Mouse (Mus musculus): ENCODE data around the gene Arap2.

The Arap2 gene

DNA sequence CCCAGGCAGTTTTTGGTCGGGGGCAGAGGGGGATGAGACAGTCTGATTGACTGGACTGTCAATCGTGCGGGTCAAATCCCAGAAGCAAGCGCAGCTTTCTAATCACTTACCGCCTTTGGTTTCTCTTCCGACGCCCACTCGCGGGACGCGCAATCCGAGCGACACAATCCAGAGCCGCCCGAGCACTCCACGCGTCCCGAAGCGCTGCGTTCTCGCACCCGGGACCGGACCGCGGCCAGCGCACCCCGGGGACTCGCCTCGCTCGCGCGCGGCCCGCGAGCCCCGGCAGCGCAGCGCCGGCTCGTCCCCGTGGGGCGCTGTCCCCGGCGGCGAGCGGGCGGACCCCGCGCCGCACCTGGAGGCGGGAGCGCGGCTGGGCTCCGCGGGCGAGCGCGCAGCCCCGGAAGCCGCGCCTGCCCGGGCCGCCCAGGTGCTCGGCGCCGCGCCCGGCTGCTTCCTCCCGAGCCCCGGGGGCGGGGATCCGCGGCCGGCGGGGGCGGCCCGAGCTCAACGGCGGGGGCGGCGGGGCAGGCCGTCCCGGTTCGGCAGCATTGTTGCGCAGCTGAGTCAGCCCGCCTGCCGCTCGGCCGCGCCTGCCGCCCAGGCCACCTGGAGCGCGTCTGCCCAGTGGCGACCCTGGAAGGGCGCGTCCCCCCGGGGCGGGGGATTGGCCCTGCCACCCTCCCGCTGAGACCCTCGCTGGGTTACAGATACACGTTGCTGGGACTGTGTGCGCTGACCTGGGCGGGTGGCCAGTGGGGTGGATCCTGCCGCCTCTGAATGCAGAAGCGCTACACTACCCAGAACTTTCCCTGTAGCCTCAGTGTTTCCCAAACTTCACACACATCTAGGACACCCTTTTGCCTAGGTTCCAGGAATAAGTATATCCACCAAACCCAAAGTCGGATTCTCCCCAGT, at the start of gene Arap2:
Gene Arap2, minus strand, starts transcription at position 376 of the 918 bp plus-strand sequence.
- DNase-seq (ENCODE audit: low read depth, low spot score), result no peak

- DNase-seq (ENCODE audit: low read depth, low spot score), result no peak
Observed at GRCm38 (mm10) chr5:62815741-62816140, 49.8 kb upstream of the Arap2 start.

DNA sequence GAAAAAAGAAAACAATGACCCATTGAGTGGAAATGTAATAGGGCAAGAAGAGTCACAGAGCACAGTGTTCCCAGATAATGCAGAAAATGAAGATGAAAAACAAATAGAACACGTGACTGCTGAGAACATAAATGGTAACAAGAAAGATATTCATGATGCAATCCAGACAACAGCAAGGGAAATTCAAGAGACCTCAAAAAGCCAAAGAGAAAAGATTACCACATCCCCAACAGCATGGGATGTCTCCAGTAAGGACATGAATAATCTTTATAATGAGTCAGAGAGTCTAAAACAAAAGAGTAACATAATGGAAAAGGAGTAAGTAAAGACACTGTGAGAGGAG, 48.1 kb upstream of the Arap2 start:
- DNase-seq (ENCODE audit: low read depth, low spot score), result no peak

DNA sequence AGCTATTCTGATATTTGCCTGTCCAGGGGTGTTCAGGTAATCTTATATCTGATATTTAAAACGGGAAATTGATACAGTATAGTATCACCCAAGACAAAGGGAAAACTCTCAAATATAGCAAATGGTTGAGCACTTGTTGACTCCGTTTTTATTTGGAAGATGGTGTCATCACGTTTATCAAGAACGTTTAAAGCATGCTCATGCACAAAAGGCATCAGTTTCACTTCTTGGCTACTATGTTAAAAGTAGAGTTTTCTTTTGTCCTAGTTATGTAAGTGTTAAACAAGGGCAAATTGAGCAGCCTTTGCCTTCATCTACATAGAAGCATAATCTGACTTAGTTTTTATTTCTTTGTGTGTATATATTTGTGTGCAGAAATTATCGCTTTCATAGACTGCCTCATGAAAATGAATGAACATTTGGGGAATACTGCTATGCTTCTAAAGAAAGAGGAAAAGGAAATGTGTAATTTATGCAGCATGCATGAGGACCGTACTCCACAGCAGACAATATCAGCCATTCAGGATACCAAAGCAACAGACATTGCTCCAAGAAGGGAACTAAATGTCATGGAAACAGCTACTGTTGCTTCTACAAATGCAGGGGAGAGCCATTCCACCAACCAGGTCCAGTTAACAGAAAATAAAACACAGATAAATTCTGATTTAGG, 47.6 kb upstream of the Arap2 start, which contains the start of gene Dthd1:
Gene Dthd1, plus strand, starts transcription at position 422 of the 670 bp plus-strand sequence.
- DNase-seq (ENCODE audit: low read depth, low spot score), result no peak

DNA sequence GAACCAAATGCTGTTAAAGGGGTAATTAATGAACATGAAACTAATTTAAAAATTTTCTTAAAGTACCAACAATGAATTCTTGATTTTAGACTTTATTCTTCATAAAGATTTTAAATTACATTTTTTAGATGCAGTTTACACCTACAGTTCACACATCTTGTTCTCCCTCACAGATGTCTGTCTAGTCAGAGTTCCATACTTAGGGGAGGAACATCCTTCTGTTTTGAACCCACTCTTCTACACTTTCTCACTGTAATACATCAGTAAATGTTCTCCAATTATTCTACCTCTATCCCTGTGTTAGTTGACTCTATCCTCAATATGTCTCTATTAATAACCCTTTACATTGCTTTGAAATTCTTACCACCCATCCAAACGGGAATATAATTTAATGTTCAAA, 26.8 kb upstream of the Arap2 start:
- DNase-seq (ENCODE audit: low read depth, low spot score), result no peak

DNA sequence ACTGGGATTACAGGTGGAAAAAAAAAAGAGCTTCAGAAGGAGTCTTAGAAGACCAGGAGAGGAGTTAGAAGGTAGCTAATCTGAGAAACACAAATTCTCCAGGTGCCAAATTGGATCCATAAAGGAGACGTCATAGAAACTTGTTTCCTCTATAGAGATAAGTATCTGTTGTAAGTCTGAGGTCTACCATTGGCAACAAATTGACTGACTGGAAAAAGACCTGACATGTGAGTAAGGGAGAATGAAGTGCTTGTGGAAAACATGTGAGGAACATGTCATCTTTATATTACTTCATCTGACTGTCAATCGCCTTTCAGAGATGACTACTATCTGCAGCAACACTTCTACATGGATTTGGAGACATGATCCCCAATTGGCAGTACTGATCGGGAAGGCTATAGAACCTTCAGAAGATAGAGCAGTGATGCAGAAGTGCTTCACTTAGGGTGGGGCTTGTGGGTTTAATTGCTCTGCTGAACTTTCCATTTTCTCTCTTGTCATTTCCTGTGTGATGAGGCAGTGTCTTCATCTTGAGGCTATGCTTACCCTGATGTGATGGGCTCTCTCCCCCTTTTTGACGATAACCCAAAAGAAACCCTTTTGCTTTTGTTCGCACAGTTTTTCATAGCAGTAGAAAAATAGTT, 25.1 kb upstream of the Arap2 start:
- DNase-seq (ENCODE audit: low read depth, low spot score), result no peak

DNA sequence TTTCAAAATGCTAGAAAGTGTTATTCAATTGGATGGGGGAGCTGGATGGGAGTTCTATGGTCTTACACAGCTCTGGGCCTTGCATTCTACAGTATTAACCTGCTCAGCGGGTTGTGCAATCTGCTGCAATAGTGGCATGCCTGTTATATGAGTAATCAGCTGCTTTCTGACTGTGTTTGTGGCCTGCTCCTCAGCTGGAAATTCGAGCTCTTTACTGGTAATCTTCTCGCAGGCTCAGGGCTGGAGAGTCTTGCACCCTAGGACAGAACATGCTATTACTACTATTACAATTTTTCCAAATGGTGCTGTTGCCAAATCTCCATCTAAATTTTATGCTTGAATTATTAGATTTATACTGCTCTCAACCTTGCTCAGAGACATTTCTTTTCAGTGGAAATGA, 20.9 kb upstream of the Arap2 start:
- DNase-seq (ENCODE audit: low read depth, low spot score), result no peak

GRCm38 (mm10) chr5:62778682-62779081, 12.7 kb upstream of the Arap2 start:
- no peak for DNase-seq (ENCODE audit: low read depth, low spot score)

DNA sequence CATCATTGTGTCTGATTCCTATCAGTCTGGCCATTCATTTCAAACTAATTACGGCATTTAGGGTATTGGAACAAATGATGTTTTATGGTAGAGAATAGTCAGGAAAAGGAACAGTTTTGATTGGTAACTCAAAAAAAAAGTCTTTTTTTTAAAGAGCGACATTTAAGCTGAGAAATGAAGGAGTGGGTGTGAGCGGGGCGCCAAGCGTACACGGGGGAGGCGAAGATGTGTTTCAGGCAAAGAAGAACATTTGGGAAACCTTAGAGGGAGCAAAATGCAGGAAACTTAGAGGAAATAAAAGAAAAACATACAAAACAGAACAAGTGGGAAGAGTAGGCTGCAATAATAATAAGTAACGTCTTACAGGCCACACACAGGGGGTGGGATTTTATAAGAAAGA, 11.8 kb upstream of the Arap2 start:
- no peak for DNase-seq (ENCODE audit: low read depth, low spot score)

GRCm38 (mm10) chr5:62771775-62772599, 6.0 kb upstream of the Arap2 start:
- no peak for DNase-seq (ENCODE audit: low read depth, low spot score)

DNA sequence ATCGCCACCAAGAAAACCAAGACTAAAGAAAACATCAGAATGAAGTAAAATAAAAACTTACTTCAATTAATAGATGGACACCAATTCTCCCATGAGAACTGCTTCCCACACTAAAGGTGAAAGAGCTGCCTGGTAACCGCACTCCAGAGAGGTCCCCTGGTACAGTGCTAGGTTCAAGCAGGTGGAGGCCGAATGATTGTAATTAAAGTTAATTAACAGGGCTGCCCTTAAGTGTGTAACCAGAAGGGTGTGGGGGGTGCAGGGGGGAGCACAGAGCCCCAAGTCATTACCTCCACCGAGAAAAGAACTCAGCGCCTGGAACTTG, 538 bp downstream of the Arap2 start:
- DNase-seq (ENCODE audit: low read depth, low spot score), result no peak

DNA sequence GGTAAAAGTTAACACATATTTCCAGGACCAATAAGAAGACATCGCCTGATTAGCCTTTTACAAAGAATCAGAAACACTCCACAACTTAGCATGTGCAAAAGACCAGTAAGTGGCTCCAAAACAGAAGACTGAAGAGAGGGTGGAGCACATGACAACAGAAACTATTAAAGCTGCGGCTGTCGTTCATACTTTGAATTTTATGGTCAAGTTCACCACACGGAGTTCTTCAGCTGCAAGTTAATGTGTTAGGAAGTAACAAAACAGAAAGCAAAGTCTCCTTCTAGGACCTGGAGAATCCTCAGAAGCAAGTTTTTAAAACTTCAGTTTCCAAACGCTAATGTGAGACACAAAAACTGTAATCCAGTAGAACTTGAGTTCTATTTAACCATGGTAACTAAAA, 1.8 kb downstream of the Arap2 start:
- no peak for DNase-seq (ENCODE audit: low read depth, low spot score)

GRCm38 (mm10) chr5:62763046-62763445, 2.9 kb downstream of the Arap2 start:
- DNase-seq (ENCODE audit: low read depth, low spot score), result no peak

GRCm38 (mm10) chr5:62762298-62762960, 3.5 kb downstream of the Arap2 start:
- no peak for DNase-seq (ENCODE audit: low read depth, low spot score)

DNA sequence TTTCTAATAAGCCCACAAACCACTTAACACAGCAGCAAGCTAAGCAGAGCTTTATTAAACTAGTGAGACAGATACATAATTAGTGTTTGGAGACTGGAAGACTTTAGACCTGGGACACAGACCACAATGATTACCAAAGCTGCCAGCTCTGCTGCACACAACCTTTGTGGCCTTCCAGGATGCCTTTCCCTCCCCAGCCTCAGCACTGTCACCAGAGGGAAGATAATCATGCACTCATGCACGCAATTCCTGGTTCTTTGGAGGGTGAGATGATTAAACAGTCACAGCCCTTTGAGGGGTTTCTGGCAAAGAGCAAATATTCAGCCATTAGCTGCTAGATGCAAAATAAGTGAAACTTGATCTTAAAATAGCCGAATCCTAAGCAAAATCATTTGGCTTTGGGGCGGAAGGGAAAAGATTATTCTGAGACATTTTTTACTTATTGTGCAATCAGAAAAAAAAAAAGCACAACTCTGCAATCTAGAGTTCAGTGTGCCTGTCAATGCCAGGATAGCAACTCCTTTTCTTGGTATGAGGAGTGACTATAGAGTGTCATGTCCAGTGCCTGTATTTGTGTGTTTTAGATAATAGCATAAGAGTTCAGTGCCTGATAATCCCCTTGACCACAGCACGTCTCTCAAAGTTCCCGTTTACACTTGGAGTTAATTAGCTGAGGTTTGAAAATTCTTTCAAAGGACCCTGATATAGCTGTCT, 5.0 kb downstream of the Arap2 start:
- DNase-seq (ENCODE audit: low read depth, low spot score), result no peak

- no peak for DNase-seq (ENCODE audit: low read depth, low spot score)
Observed at GRCm38 (mm10) chr5:62755808-62756527, 10.0 kb downstream of the Arap2 start.

- no peak for DNase-seq (ENCODE audit: low read depth, low spot score)
Observed at GRCm38 (mm10) chr5:62752934-62753333, 13.0 kb downstream of the Arap2 start.

- DNase-seq (ENCODE audit: low read depth, low spot score), result no peak
Observed at GRCm38 (mm10) chr5:62751692-62752091, 14.3 kb downstream of the Arap2 start.

DNA sequence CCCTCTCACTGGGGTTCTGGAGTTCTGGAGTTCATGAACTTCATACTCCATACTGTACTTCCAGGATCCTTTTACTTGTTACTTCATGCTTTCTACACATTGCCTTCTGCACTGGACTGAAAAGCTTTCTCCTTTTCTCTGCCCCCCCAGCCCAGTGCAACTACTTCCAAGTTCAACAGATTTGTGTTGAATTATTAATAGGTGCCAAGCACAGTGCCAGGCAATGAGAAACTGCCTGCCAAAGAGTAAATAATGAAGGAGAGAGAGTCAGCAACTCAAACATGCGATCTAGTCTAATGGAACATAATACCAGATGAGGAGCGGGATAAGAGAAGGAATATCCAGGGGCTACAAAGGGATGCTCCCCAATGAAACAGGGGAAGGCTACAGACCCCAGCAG, 17.8 kb downstream of the Arap2 start:
- DNase-seq (ENCODE audit: low read depth, low spot score), result no peak
